Mouse (Mus musculus) CH12.LX (cell line): Measurements from ENCODE around the gene Vmn2r19. TPM values are rescaled to one million over a fixed set of nuclear protein-coding genes. Genes with fewer than 3 reads are reported as not detected.
"Not testable (repeated sequence)": the region's sequence is repeated elsewhere in the genome, so short reads cannot be mapped to it uniquely, and the experiment has no call there.

Experiments used
- DNase-seq: peaks from one replicate; pipeline ENCODE4 v3.0.0-alpha.2; 2013; ENCODE audit errors: extremely low read depth
- H3K27ac ChIP-seq: 2 replicates; pipeline ENCODE4 v1.5.1; 2012; ENCODE audit warnings: low read depth, mild to moderate bottlenecking, control low read depth, moderate library complexity; ENCODE audit not compliant: insufficient read depth
- H3K27me3 ChIP-seq: replicated peaks from 2 replicates; pipeline ENCODE3; 2012; ENCODE audit warnings: inconsistent platforms
- H3K36me3 ChIP-seq, 2 experiments: replicated peaks in 1 of 2; 2 replicates each; pipeline versions ENCODE3 to v1.6.1; 2012; ENCODE audit warnings: inconsistent platforms in 1 of 2, low read length in 1 of 2, mild to moderate bottlenecking in 1 of 2, mixed read lengths in 1 of 2, moderate library complexity in 1 of 2; ENCODE audit not compliant: control insufficient read depth in 1 of 2, insufficient read depth in 1 of 2
- H3K4me1 ChIP-seq, 2 experiments: 2 replicates each; pipeline ENCODE4 v1.6.1; 2012; ENCODE audit warnings: inconsistent platforms in 1 of 2, moderate library complexity in 1 of 2; ENCODE audit not compliant: insufficient read depth in 2 of 2, control insufficient read depth in 1 of 2
- H3K4me2 ChIP-seq: 2 replicates; pipeline ENCODE4 v1.6.1; 2012; ENCODE audit warnings: low read depth, mild to moderate bottlenecking, control low read depth; ENCODE audit not compliant: poor library complexity, insufficient read depth, severe bottlenecking
- H3K4me3 ChIP-seq, 3 experiments: fragments of 150-350 bp in 1 of 3; sonication (generic) in 1 of 3; replicated peaks in 1 of 3; 2 replicates each; pipeline versions ENCODE3 to v1.5.1; 2011 to 2012; ENCODE audit warnings: low read depth in 2 of 3, low read length in 2 of 3, mild to moderate bottlenecking in 2 of 3, moderate library complexity in 2 of 3, control low read depth in 1 of 3, improper control_type of control experiment in 1 of 3, inconsistent platforms in 1 of 3, mixed read lengths in 1 of 3; ENCODE audit not compliant: poor library complexity in 1 of 3
- H3K79me2 ChIP-seq: replicated peaks from 2 replicates; pipeline ENCODE4 v1.6.1; 2012; ENCODE audit warnings: mild to moderate bottlenecking, moderate library complexity; ENCODE audit not compliant: control insufficient read depth, poor library complexity, insufficient read depth, severe bottlenecking; ENCODE audit errors: extremely low read depth
- H3K9ac ChIP-seq: 2 replicates; pipeline ENCODE4 v1.6.1; 2012; ENCODE audit warnings: low read depth, mild to moderate bottlenecking, control low read depth, moderate library complexity; ENCODE audit not compliant: insufficient read depth
- H3K9me3 ChIP-seq: replicated peaks from 2 replicates; pipeline ENCODE3; 2012; ENCODE audit warnings: low read length, inconsistent platforms, mixed read lengths
- BHLHE40 ChIP-seq: IDR thresholded peaks from 2 replicates; pipeline ENCODE4 v1.6.1; 2011; ENCODE audit warnings: mild to moderate bottlenecking, low read depth, low read length, improper control_type of control experiment
- EP300 ChIP-seq: IDR thresholded peaks from 2 replicates; pipeline ENCODE4 v1.6.1; 2011; ENCODE audit warnings: low read length, improper control_type of control experiment
- ETS1 ChIP-seq: conservative IDR thresholded peaks from 2 replicates; pipeline ENCODE4 v1.6.1; 2012; ENCODE audit warnings: low read depth, mild to moderate bottlenecking, inconsistent platforms, low read length, improper control_type of control experiment, moderate library complexity
- GABPA ChIP-seq: IDR thresholded peaks from 2 replicates; pipeline ENCODE4 v1.6.1; 2012; ENCODE audit warnings: low read depth, low read length, improper control_type of control experiment, inconsistent platforms; ENCODE audit not compliant: insufficient replicate concordance
- HCFC1 ChIP-seq: IDR thresholded peaks from 2 replicates; pipeline ENCODE4 v1.6.1; 2012; ENCODE audit warnings: low read depth, mild to moderate bottlenecking, inconsistent platforms, low read length, improper control_type of control experiment
- IRF4 ChIP-seq: IDR thresholded peaks from 2 replicates; pipeline ENCODE4 v1.6.1; 2014; ENCODE audit warnings: low read depth, mild to moderate bottlenecking, inconsistent platforms, low read length, improper control_type of control experiment
- JUN ChIP-seq: IDR thresholded peaks from 2 replicates; pipeline ENCODE4 v1.6.1; 2011; ENCODE audit warnings: low read depth, mild to moderate bottlenecking, low read length, improper control_type of control experiment, moderate library complexity; ENCODE audit not compliant: insufficient read depth
- JUND ChIP-seq: conservative IDR thresholded peaks from 2 replicates; pipeline ENCODE4 v1.6.1; 2011; ENCODE audit warnings: low read depth, low read length, improper control_type of control experiment
- KAT2A ChIP-seq: IDR thresholded peaks from 2 replicates; pipeline ENCODE4 v1.6.1; 2012; ENCODE audit warnings: low read length, improper control_type of control experiment, inconsistent platforms; ENCODE audit not compliant: insufficient replicate concordance
- MAX ChIP-seq: IDR thresholded peaks from 2 replicates; pipeline ENCODE4 v1.6.1; 2011; ENCODE audit warnings: low read length, improper control_type of control experiment
- MAZ ChIP-seq: IDR thresholded peaks from 2 replicates; pipeline ENCODE4 v1.6.1; 2012; ENCODE audit warnings: low read depth, mild to moderate bottlenecking, inconsistent platforms, low read length, improper control_type of control experiment, moderate library complexity
- MXI1 ChIP-seq: IDR thresholded peaks from 2 replicates; pipeline ENCODE4 v1.6.1; 2011; ENCODE audit warnings: mild to moderate bottlenecking, low read depth, low read length, improper control_type of control experiment
- NELFE ChIP-seq: IDR thresholded peaks from 2 replicates; pipeline ENCODE4 v1.6.1; 2011; ENCODE audit warnings: low read depth, low read length, improper control_type of control experiment
- NRF1 ChIP-seq: IDR thresholded peaks from 2 replicates; pipeline ENCODE4 v1.6.1; 2014; ENCODE audit warnings: low read depth, mild to moderate bottlenecking, inconsistent platforms, low read length, improper control_type of control experiment, moderate library complexity
- PAX5 ChIP-seq: IDR thresholded peaks from 2 replicates; pipeline ENCODE4 v1.6.1; 2012; ENCODE audit warnings: low read length, inconsistent platforms, mixed read lengths
- RAD21 ChIP-seq: IDR thresholded peaks from 2 replicates; pipeline ENCODE4 v1.6.1; 2011; ENCODE audit warnings: low read depth, mild to moderate bottlenecking, low read length, improper control_type of control experiment, moderate library complexity
- RCOR1 ChIP-seq: conservative IDR thresholded peaks from 2 replicates; pipeline ENCODE4 v1.6.1; 2012; ENCODE audit warnings: low read depth, mild to moderate bottlenecking, inconsistent platforms, low read length, improper control_type of control experiment
- SIN3A ChIP-seq: IDR thresholded peaks from 2 replicates; pipeline ENCODE4 v1.6.1; 2012; ENCODE audit warnings: low read length, improper control_type of control experiment, inconsistent platforms
- TBP ChIP-seq: conservative IDR thresholded peaks from 2 replicates; pipeline ENCODE4 v1.6.1; 2011; ENCODE audit warnings: low read depth, low read length, improper control_type of control experiment
- TCF12 ChIP-seq: IDR thresholded peaks from 2 replicates; pipeline ENCODE4 v1.6.1; 2014; ENCODE audit warnings: low read depth, mild to moderate bottlenecking, inconsistent platforms, low read length, improper control_type of control experiment
- UBTF ChIP-seq: IDR thresholded peaks from 2 replicates; pipeline ENCODE4 v1.6.1; 2012; ENCODE audit warnings: low read depth, mild to moderate bottlenecking, inconsistent platforms, low read length, improper control_type of control experiment, moderate library complexity
- USF1 ChIP-seq: IDR thresholded peaks from 2 replicates; pipeline ENCODE4 v1.6.1; 2014; ENCODE audit warnings: low read depth, mild to moderate bottlenecking, inconsistent platforms, low read length, improper control_type of control experiment
- USF2 ChIP-seq: conservative IDR thresholded peaks from 2 replicates; pipeline ENCODE4 v1.6.1; 2011; ENCODE audit warnings: low read depth, low read length, improper control_type of control experiment
- ZKSCAN1 ChIP-seq: IDR thresholded peaks from 2 replicates; pipeline ENCODE4 v1.6.1; 2012; ENCODE audit warnings: low read depth, inconsistent platforms, low read length, improper control_type of control experiment, borderline replicate concordance
- dilution Hi-C: fragments of 300-500 bp; cut with MboI; formaldehyde crosslinking; loops from 2 replicates; pipeline ENCODE4 v1.14.3; 2020; ENCODE audit warnings: low sequenced_read_pairs; ENCODE audit not compliant: extremely low pct_unique_long_range_greater_than_20kb, extremely low pct_ligation_motif_present
- in situ Hi-C: fragments of 300-500 bp; cut with MboI; formaldehyde crosslinking; loops from 3 replicates; pipeline ENCODE4 v1.14.3; 2019; ENCODE audit warnings: low sequenced_read_pairs, low pct_ligation_motif_present, low pct_unique_long_range_greater_than_20kb, mixed read lengths
- polyA plus RNA-seq: library from polyadenylated mRNA; unstranded; fragments of >175 nt; gene quantifications from 2 replicates; pipeline ENCODE4 v1.2.1, GENCODE M21; 2012; ENCODE audit warnings: low read depth; ENCODE audit not compliant: insufficient read length
- total RNA-seq, 2 experiments: library from RNA; depleted of rRNA; stranded (reverse); fragments of 300-350 nt in 1 of 2; fragments of >200 nt in 1 of 2; gene quantifications; 2 replicates each; pipeline ENCODE4 v1.2.3; 2012 to 2014

The Vmn2r19 gene
- total and polyA plus RNA-seq, 3 experiments, result not detected

DNA sequence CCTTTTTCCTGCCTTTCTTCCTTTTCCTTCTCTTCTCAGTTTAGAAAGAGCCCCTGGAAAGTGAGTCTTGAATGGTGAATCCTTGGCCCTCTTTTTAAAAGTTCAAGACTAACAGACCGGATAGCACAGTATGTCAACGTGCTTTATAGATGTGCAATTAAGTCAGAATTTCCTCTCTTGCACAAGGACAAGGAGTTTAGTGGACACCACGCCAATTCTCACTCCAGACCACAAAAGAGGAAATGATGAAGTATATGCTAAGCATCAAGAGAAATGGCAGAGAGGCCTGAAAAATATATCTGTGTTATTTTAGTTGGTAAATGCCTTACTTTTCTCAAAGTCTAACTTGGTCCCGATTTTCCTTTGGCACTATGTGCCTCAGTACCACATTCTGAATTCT lies 18.4 kb upstream of the Vmn2r19 start, which contains the start of gene Clec4e:
Clec4e (minus strand) TSS at position 118 of the 400 bp plus-strand sequence.
- dilution Hi-C loops, result no loop called here
- no peak within 1 kb of the TSS for H3K9ac ChIP-seq
- no peak for TF ChIP-seq NELFE
- TF ChIP-seq JUN, result no peak
- no peak for TF ChIP-seq BHLHE40
- TF ChIP-seq MAZ, result no peak
- no peak for TF ChIP-seq EP300
- TF ChIP-seq TCF12, result no peak
- no peak for TF ChIP-seq SIN3A
- no peak for TF ChIP-seq MAX
- no peak for TF ChIP-seq IRF4
- TF ChIP-seq JUND, result no peak
- no peak for TF ChIP-seq ETS1
- no peak for TF ChIP-seq HCFC1
- TF ChIP-seq PAX5, result no peak
- H3K4me3 ChIP-seq, result no peak within 1 kb of the TSS
- no peaks in the 10 kb centered on the region for H3K36me3 ChIP-seq
- no peak within 1 kb of the TSS for H3K27ac ChIP-seq
- peaks cover 50% of the 10 kb centered on the region for H3K27me3 ChIP-seq
- in situ Hi-C loops, result no loop called here
- H3K4me2 ChIP-seq, result peak within 1 kb of the TSS; percentile 30
- H3K4me1 ChIP-seq, result no peaks in the 10 kb centered on the region
- no peak for DNase-seq
- H3K9me3 ChIP-seq, result no peaks in the 10 kb centered on the region
- H3K79me2 ChIP-seq, result no peaks in the 10 kb centered on the region

DNA sequence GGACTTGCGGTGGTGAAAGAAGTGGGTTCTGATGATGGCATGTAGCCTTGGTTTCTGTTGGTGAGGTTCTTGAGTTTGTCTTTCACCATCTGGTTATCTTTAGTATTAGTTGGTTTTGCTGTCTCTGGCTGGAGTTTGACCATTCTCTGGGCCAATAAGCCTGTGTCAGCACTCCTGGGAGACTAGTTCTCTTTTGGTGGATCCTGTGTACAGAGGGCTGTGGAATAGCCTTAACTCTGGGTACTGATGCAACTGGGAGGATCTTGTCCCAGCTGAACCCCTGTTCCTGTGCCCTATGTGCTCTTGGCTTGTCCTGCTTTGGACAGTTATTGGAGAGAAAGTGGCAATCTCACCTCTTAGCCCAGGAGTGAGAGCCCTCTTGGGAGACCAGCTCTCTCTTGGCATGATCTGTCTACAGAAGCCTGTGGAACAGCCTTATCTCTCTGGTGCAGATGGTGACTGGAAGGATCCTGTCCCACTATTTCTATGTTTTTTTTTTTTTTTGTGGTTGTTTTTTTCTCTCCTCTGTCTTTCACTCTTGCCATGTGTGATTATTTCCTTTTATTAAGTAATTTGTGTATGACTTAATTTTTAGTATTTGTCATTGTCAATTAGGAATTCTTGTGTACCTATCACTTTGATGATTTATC lies 15.3 kb upstream of the Vmn2r19 start:
- Histone ChIP-seq H3K9me3 (no peaks in the 10 kb centered on the region), H3K36me3 (no peaks in the 10 kb centered on the region), H3K4me3 (no peak overlapping the region), H3K4me1 (no peaks in the 10 kb centered on the region), H3K27me3 (peaks cover 29% of the 10 kb centered on the region), H3K9ac (no peak overlapping the region), H3K27ac (no peak overlapping the region), H3K79me2 (no peaks in the 10 kb centered on the region), H3K4me2 (no peak overlapping the region)
- no peak for DNase-seq
- TF ChIP-seq EP300 (no peak), HCFC1 (no peak), KAT2A (no peak), ETS1 (no peak), TBP (no peak), NRF1 (no peak), BHLHE40 (no peak), JUND (no peak), UBTF (no peak), GABPA (no peak), USF2 (no peak), MXI1 (no peak), MAZ (no peak), RCOR1 (no peak), ZKSCAN1 (no peak), RAD21 (no peak), USF1 (no peak)
- in situ Hi-C loops (no loop called here), dilution Hi-C loops (no loop called here)

- H3K4me2 ChIP-seq, H3K9ac ChIP-seq, H3K4me1 ChIP-seq, H3K27ac ChIP-seq, dilution Hi-C loops, H3K4me3 ChIP-seq, H3K9me3 ChIP-seq, DNase-seq, H3K36me3 ChIP-seq, in situ Hi-C loops, H3K79me2 ChIP-seq: not testable (repeated sequence)
- peaks cover 23% of the 10 kb centered on the region for H3K27me3 ChIP-seq
Observed at GRCm38 (mm10) chr6:123293509-123293908, 14.6 kb upstream of the Vmn2r19 start.
